Mouse (Mus musculus) ES-Bruce4 (cell line): Measurements from ENCODE around the gene Lats1. TPM values are rescaled to one million over a fixed set of nuclear protein-coding genes. Genes with fewer than 3 reads are reported as not detected.

Experiments
- H3K27ac ChIP-seq: 2 replicates; pipeline ENCODE4 v1.5.1; 2012; ENCODE audit warnings: low read length, inconsistent platforms; ENCODE audit not compliant: insufficient read depth
- H3K27me3 ChIP-seq: 2 replicates; pipeline ENCODE4 v1.6.1; 2012; ENCODE audit warnings: mild to moderate bottlenecking, low read length, inconsistent platforms; ENCODE audit not compliant: control insufficient read depth, poor library complexity, insufficient read depth, severe bottlenecking
- H3K36me3 ChIP-seq: 2 replicates; pipeline ENCODE4 v1.6.1; 2012; ENCODE audit warnings: inconsistent platforms, mild to moderate bottlenecking, low read length, moderate library complexity; ENCODE audit not compliant: control insufficient read depth, poor library complexity, insufficient read depth, severe bottlenecking
- H3K4me1 ChIP-seq: one replicate; pipeline ENCODE4 v1.8.1; 2011; ENCODE audit warnings: low read length; ENCODE audit not compliant: control insufficient read depth, insufficient read depth
- H3K4me3 ChIP-seq: 2 replicates; pipeline ENCODE4 v1.5.1; 2011; ENCODE audit warnings: low read depth, mild to moderate bottlenecking, low read length
- H3K9ac ChIP-seq: 2 replicates; pipeline ENCODE4 v1.6.1; 2012; ENCODE audit warnings: low read depth, mild to moderate bottlenecking, inconsistent platforms; ENCODE audit not compliant: poor library complexity, severe bottlenecking
- H3K9me3 ChIP-seq: replicated peaks from 2 replicates; pipeline ENCODE4 v1.6.1; 2012; ENCODE audit warnings: mild to moderate bottlenecking, low read length, inconsistent platforms; ENCODE audit not compliant: control insufficient read depth, poor library complexity, insufficient read depth, severe bottlenecking
- CTCF ChIP-seq: IDR thresholded peaks from one replicate; pipeline ENCODE4 v1.8.1; 2011; ENCODE audit warnings: low read depth, low read length
- EP300 ChIP-seq: IDR thresholded peaks from 2 replicates; pipeline ENCODE4 v1.6.1; 2011; ENCODE audit warnings: low read depth, low read length; ENCODE audit not compliant: insufficient read depth
- POLR2A ChIP-seq: IDR thresholded peaks from one replicate; pipeline ENCODE4 v1.8.1; 2011; ENCODE audit warnings: low read length; ENCODE audit not compliant: insufficient read depth
- polyA plus RNA-seq: library from polyadenylated mRNA; stranded (reverse); fragments of >200 nt; gene quantifications from 2 replicates; pipeline ENCODE4 v1.2.4, GENCODE M21; 2011; ENCODE audit warnings: low read depth; ENCODE audit not compliant: missing spikeins, insufficient read depth, insufficient read length

Gene Lats1
- polyA plus RNA-seq, 1 experiment = 22.0 TPM

DNA sequence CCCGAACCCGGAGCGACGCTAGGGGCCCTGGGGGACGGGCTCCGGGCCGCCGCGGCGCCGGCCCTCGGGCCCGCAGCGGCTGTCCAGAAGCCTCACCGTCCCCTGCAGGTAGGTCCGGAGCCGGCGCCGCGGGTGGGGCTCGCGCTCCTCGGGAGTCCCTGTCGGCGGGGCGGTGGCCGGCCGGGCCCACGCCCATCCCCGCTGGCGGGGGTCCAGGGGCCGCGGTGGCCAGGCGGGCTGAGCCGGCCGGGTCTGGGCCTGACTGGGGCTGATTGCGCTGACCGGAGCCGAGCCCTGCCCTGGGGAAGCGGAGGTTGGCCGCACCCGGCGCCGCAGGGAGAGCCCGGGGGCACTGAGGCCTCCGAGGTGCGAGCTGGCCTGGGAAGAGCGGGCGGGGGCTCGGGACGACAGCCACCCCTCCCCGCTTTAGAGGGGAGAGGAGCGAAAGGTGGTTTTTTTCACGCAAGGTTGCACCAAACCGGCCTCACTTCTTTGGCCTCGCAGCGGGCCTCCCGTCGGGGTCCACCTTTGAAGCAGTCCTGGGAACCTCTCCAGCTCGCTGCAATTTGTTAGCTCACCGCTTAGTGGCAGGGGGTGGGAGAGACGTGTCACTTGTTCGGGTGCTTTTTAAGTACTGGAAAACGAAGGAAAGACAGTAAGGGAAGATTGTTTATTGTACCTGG is 470 bp downstream of the Lats1 start:
- TF ChIP-seq POLR2A = no peak
- no peak for TF ChIP-seq EP300
- TF ChIP-seq CTCF = no peak
- no peaks in the 10 kb centered on the region for H3K4me1 ChIP-seq
- H3K9me3 ChIP-seq = no peaks in the 10 kb centered on the region
- peaks cover 30% of the 10 kb centered on the region for H3K36me3 ChIP-seq
- H3K27me3 ChIP-seq = no peaks in the 10 kb centered on the region
- H3K9ac ChIP-seq = peak overlapping the region; percentile 99
- peak overlapping the region; percentile 82 for H3K4me3 ChIP-seq
- no peak overlapping the region for H3K27ac ChIP-seq

DNA sequence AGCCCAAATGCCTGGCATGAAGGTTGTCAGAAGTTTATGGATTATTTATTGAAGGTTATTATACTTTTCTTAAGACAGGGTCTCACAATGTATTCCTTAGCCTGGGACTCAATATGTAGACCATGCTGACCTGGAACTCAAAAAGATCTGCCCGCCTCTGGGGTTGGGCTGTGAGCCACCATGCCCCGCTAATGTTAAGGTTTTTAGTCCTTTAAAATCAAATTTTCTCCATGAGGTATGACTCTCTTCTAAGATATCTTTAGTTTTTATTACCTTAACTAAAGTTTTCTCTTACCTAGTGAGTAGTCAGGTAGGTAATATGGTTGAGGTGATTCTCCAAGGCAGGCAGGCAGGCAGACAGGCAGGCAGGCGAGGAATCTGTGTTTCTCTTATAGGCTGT is 1.2 kb downstream of the Lats1 start:
- H3K9me3 ChIP-seq = no peaks in the 10 kb centered on the region
- H3K4me1 ChIP-seq = no peaks in the 10 kb centered on the region
- no peak overlapping the region for H3K27ac ChIP-seq
- H3K9ac ChIP-seq = 0 out of 2 replicates have a peak overlapping the region, but pooled peaks have one; percentile 99
- peaks cover 22% of the 10 kb centered on the region for H3K36me3 ChIP-seq
- no peaks in the 10 kb centered on the region for H3K27me3 ChIP-seq
- no peak overlapping the region for H3K4me3 ChIP-seq
- TF ChIP-seq CTCF (no peak), POLR2A (no peak), EP300 (no peak)

DNA sequence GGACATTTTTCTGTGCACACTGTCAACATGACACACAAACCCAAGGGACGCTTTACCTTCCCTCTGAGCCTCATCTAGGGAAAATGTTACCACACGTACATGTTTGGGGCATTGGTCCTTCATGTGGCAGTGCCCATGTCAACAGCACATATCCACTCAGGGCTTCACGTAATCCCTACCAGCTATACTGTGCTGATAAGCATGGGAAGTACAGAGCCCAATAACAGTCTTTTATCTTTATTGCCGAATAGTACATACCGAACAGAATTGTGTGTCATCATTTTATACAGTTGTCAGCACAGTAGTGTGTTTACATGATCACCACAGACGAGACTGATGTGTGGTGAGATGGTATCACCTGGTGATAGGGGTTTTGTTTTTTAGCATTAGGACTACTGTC is 5.9 kb downstream of the Lats1 start:
- no peak overlapping the region for H3K4me3 ChIP-seq
- no peaks in the 10 kb centered on the region for H3K9me3 ChIP-seq
- no peak for TF ChIP-seq POLR2A
- TF ChIP-seq EP300 = no peak
- no peak for TF ChIP-seq CTCF
- H3K9ac ChIP-seq = no peak overlapping the region
- H3K4me1 ChIP-seq = no peaks in the 10 kb centered on the region
- H3K36me3 ChIP-seq = peaks cover 8% of the 10 kb centered on the region
- H3K27ac ChIP-seq = no peak overlapping the region
- H3K27me3 ChIP-seq = no peaks in the 10 kb centered on the region

DNA sequence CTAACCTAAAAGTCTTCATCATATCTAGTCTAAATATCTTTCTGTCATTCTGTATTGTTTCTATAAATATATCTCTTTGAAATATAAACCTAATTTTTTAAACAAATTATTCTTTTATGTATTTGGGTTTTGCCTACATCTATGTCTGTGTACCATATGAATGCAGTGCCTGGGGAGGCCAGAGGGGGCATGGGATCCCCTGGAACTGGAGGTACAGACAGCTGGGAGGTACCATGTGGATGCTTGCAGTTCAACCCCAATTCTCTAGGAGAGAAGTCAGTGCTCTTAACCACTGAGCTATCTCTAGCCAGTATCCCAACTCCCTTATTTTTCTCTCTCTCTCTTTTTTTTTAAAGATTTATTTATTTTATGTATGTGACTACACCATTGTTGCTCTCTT is 14.3 kb downstream of the Lats1 start:
- H3K36me3 ChIP-seq = peaks cover 36% of the 10 kb centered on the region
- TF ChIP-seq POLR2A = no peak
- no peak for TF ChIP-seq EP300
- no peak for TF ChIP-seq CTCF
- H3K9ac ChIP-seq = no peak overlapping the region
- H3K27ac ChIP-seq = no peak overlapping the region
- H3K27me3 ChIP-seq = no peaks in the 10 kb centered on the region
- no peak overlapping the region for H3K4me3 ChIP-seq
- H3K4me1 ChIP-seq = no peaks in the 10 kb centered on the region
- no peaks in the 10 kb centered on the region for H3K9me3 ChIP-seq

DNA sequence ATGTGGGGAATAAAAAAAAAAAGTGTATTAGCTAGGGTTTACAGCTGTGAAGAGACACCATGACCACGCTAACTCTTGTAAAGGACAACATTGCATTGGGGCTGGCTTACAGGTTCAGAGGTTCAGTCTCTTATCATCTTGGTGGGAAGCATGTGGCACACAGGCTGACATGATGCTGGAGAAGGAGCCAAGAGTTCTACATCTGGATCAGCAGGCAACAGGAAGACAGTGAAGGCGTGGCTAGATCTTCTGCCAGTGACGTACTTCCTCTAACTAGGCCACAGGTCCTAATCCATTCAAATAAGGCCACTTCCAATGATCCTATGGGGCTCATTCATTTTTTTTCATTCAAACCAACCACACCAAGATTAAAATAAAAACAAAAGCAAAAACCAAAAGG is 19.1 kb downstream of the Lats1 start:
- peaks cover 36% of the 10 kb centered on the region for H3K36me3 ChIP-seq
- no peaks in the 10 kb centered on the region for H3K9me3 ChIP-seq
- H3K9ac ChIP-seq = no peak overlapping the region
- H3K27ac ChIP-seq = no peak overlapping the region
- no peak overlapping the region for H3K4me3 ChIP-seq
- no peaks in the 10 kb centered on the region for H3K27me3 ChIP-seq
- TF ChIP-seq CTCF = no peak
- no peak for TF ChIP-seq EP300
- no peaks in the 10 kb centered on the region for H3K4me1 ChIP-seq

DNA sequence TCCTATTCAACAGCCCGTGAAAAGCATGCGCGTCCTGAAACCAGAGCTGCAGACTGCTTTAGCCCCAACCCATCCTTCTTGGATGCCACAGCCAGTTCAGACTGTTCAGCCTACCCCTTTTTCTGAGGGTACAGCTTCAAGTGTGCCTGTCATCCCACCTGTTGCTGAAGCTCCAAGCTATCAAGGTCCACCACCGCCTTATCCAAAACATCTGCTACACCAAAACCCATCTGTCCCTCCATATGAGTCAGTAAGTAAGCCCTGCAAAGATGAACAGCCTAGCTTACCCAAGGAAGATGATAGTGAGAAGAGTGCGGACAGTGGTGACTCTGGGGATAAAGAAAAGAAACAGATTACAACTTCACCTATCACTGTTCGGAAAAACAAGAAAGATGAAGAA is 21.6 kb downstream of the Lats1 start:
- H3K36me3 ChIP-seq = peaks cover 33% of the 10 kb centered on the region
- TF ChIP-seq EP300 (no peak), POLR2A (no peak), CTCF (no peak)

More for the DNA sequence above, 21.6 kb downstream of the Lats1 start:
- Histone ChIP-seq H3K4me1 (no peaks in the 10 kb centered on the region), H3K9ac (no peak overlapping the region), H3K4me3 (no peak overlapping the region), H3K27ac (no peak overlapping the region), H3K9me3 (no peaks in the 10 kb centered on the region), H3K27me3 (no peaks in the 10 kb centered on the region)
